Mouse (Mus musculus) stomach, postnatal 0 days (tissue): ENCODE data around the gene Trim40.

Experiments used
- CTCF ChIP-seq: IDR thresholded peaks from 2 replicates; pipeline ENCODE4 v1.5.1; 2016; ENCODE audit warnings: antibody characterized with exemption, low read depth, mild to moderate bottlenecking, moderate library complexity
- EP300 ChIP-seq: optimal IDR thresholded peaks from 2 replicates; pipeline ENCODE3; 2016; ENCODE audit warnings: antibody characterized with exemption

GRCm38 (mm10) chr17:36909802-36910201 is 19.9 kb upstream of the Trim40 start:
- TF ChIP-seq CTCF (no peak), EP300 (no peak)
